Mouse (Mus musculus): Measurements from ENCODE around the gene Sertad3.
A peak's percentile ranks its signal among the peaks of the same experiment; 100 is the strongest.

Sertad3 gene

DNA sequence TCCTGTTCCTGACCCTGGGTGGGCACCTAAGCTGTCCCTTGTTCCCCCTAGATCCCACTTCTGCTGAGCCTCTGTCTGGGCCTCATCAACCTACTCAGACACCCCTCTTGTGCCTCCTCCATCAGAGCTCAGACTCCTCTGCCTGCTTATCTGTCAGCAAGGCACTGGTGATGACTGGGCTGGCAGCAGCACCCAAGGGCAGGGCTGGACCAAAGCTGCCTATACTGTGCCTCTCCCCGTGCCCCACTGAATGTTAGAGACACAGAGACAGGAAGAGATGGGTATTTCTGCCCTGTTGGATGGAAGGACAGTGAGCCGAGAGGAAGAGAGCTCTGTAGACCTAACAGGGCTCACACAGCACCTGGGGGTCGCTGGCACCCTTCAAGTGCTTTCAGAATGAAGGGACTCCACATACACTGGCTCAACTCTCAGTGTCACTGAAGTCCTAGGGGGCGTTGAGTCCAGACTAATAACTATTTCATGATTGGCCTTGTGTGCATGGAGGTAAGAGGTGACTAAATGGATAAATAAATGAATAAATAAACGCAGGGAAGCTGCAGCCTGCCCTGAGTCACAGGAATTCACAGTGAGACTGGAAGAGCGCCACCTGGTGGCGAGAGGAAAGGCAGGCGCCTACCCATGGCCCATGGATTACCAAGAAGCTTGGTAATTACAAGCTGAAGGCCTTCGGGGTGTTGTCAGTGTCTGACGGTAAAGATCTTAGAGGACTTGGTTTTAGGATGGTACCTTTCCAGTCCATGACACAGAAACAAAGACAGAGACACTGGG, 52.7 kb downstream of the Sertad3 start:
- Histone ChIP-seq H3K36me3 (ENCODE audit: control insufficient read depth, insufficient read depth, low read length, poor library complexity, severe bottlenecking) (no peaks in the 10 kb centered on the region), H3K27me3 (ENCODE audit: control insufficient read depth, insufficient read depth, low read length, poor library complexity, severe bottlenecking) (no peaks in the 10 kb centered on the region)
- peak; percentile 87 for DNase-seq (ENCODE audit: low read depth, low spot score)
